Mouse (Mus musculus) embryonic fibroblast, embryonic 13.5 days (primary cell): Measurements from ENCODE around the gene Pdss2. TPM values are rescaled to one million over a fixed set of nuclear protein-coding genes. Genes with fewer than 3 reads are reported as not detected.

ENCODE experiments used
- H3K27ac ChIP-seq: 2 replicates; pipeline ENCODE4 v1.5.1; 2012; ENCODE audit warnings: low read length, control low read depth, inconsistent platforms; ENCODE audit not compliant: insufficient read depth
- H3K4me1 ChIP-seq: 2 replicates; pipeline ENCODE4 v1.6.1; 2011; ENCODE audit warnings: low read length; ENCODE audit not compliant: control insufficient read depth, insufficient read depth
- H3K4me3 ChIP-seq: 2 replicates; pipeline ENCODE4 v1.5.1; 2011; ENCODE audit warnings: mild to moderate bottlenecking, control low read depth, low read length; ENCODE audit not compliant: insufficient read depth
- CTCF ChIP-seq: IDR thresholded peaks from 2 replicates; pipeline ENCODE4 v1.5.1; 2011; ENCODE audit warnings: mild to moderate bottlenecking, control low read depth, low read length, moderate library complexity, borderline replicate concordance; ENCODE audit not compliant: insufficient read depth
- POLR2A ChIP-seq: IDR thresholded peaks from 2 replicates; pipeline ENCODE4 v1.6.1; 2011; ENCODE audit warnings: low read depth, mild to moderate bottlenecking, control low read depth, low read length, moderate library complexity
- polyA plus RNA-seq: library from polyadenylated mRNA; stranded (reverse); fragments of >200 nt; gene quantifications from 2 replicates; pipeline ENCODE4 v1.2.4, GENCODE M21; 2011; ENCODE audit warnings: low read depth; ENCODE audit not compliant: missing spikeins, insufficient read length

Pdss2 gene
- polyA plus RNA-seq, 1 experiment, result 10.9 TPM

DNA sequence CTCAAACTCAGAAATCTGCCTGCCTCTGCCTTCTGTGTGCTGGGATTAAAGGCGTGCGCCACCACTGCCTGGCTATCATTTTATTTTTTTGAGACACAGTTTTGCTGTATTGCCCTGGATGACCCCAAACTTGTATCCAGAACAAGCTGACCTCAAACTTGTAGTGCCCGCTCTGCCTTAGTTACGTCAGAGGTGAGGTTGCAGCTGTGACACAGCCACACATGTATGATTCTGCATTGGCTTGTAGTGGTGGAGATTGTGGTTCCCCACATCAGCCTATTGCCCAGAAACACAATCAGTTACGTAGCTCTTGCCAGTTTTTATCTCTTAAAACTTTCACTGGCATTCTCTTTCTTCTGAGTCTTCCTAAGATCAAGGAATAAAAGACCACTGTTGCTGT lies 108.5 kb downstream of the Pdss2 start:
- H3K4me3 ChIP-seq, result no peak overlapping the region
- TF ChIP-seq CTCF (no peak), POLR2A (no peak)
- no peak overlapping the region for H3K27ac ChIP-seq
- H3K4me1 ChIP-seq, result no peaks in the 10 kb centered on the region; the same call in 1 of the 2 replicates

GRCm38 (mm10) chr10:43330691-43331090 lies 109.4 kb downstream of the Pdss2 start:
- Histone ChIP-seq H3K4me3 (no peak overlapping the region), H3K4me1 (no peaks in the 10 kb centered on the region; the same call in 1 of the 2 replicates), H3K27ac (no peak overlapping the region)
- no peak for TF ChIP-seq CTCF
- no peak for TF ChIP-seq POLR2A

DNA sequence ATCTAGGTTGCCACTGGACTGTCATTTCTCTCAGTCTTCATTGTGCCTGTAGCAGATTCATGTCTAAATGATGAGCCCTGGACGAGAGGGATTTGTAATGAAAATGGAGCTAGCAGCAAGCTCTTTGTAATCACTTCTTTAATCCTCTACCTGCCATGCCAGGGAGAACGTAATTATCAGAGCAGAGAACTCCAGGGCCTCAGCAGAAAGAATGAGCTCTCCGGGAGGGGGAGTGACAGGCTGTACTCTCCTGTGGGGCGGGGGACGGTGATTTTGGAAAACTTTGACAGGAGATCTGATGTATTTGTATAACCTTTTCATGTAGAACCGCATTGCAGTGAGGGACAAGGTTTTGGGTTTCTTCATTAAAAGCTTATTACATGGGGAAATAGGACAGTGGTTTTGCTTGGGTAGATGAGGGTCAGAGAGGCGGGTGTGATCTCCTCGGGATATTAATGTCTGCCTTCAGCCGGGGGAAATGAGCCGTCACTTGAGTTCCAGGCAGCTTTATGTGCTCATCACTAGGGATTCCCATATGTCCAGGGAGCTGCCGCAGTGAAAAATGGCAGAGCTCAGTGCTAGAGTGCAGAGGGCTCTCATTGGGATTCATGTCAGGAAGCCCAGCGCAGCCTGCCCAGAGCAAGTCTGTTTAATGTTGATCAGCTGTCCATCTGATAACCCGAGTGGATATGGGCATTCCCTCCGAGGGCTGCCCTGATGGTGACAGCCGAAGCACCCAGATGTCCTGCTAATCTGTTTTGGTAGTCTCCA lies 110.8 kb downstream of the Pdss2 start:
- Histone ChIP-seq H3K4me1 (peaks cover under 1% of the 10 kb centered on the region; the same call in 1 of the 2 replicates), H3K27ac (no peak overlapping the region), H3K4me3 (no peak overlapping the region)
- TF ChIP-seq CTCF, result no peak
- no peak for TF ChIP-seq POLR2A

DNA sequence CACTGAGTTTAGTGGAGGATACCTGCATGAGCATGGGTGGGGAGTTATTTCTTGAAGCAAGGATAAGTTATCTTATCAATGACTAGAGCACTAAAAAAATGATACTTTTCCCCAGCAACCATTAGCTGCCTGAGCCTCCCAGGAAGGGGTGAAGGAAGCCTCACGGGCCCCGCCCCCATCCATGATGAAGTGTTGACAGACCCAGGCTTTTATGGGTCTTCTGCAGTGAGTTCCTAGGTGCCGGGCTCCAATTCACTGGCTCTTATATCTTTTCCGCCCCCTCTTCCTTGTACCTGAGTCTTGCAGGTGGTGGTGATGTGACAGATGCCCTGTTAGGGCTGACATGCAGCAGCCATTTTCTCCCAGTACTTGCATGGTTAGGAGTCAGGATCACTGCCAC lies 114.6 kb downstream of the Pdss2 start:
- Histone ChIP-seq H3K4me3 (no peak overlapping the region), H3K27ac (no peak overlapping the region), H3K4me1 (peaks cover 7% of the 10 kb centered on the region)
- TF ChIP-seq CTCF (no peak), POLR2A (no peak)

- Histone ChIP-seq H3K4me1 (peaks cover 7% of the 10 kb centered on the region), H3K4me3 (no peak overlapping the region), H3K27ac (peak overlapping the region; percentile 64; the same call in 1 of the 2 replicates)
- TF ChIP-seq POLR2A, result no peak
- no peak for TF ChIP-seq CTCF
Observed at GRCm38 (mm10) chr10:43337110-43337509, 115.8 kb downstream of the Pdss2 start.

DNA sequence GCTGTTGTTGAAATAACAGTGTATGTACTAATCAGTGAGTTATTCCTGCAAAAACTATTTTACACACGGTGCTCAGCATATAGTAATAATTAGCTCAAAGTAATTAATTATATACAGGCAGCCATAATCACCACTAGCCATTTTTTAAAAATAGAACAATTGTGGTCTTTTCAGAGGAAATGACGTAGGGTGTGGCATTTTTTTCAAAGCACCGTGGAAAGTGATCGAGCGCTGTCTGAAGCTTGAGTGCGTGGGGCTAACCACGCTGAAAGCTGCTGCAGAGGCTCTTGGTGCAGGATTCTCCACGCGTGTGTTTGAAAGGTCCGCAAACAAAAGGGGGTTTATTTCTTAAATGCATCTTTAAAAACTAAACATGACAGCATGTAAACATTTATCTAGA lies 118.5 kb downstream of the Pdss2 start:
- Histone ChIP-seq H3K4me3 (no peak overlapping the region), H3K4me1 (peaks cover 7% of the 10 kb centered on the region), H3K27ac (no peak overlapping the region)
- TF ChIP-seq POLR2A, result no peak
- TF ChIP-seq CTCF, result no peak

DNA sequence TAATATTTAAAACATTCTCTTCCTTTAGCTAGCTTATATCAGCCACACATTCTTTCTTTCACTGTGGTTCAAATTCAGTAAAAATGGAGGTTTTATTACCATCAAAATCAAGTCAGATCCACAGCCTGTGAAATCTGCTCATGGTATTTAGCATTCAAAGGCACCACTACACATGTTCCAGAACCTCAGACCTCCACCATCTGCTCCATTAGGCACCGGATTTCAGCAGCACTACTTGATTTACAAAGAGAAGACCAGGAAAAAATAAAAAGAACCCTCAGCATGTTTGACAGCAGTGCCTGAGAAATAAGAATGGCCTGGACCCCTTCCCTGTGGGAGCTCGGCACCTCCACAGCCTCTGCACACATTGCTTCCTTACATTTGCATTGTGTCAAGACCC lies 128.4 kb downstream of the Pdss2 start:
- Histone ChIP-seq H3K4me3 (no peak overlapping the region), H3K4me1 (no peaks in the 10 kb centered on the region), H3K27ac (no peak overlapping the region)
- no peak for TF ChIP-seq CTCF
- TF ChIP-seq POLR2A, result no peak

GRCm38 (mm10) chr10:43357884-43358283 lies 136.6 kb downstream of the Pdss2 start:
- no peak overlapping the region for H3K27ac ChIP-seq
- no peak overlapping the region for H3K4me3 ChIP-seq
- H3K4me1 ChIP-seq, result no peaks in the 10 kb centered on the region
- TF ChIP-seq CTCF (no peak), POLR2A (no peak)

DNA sequence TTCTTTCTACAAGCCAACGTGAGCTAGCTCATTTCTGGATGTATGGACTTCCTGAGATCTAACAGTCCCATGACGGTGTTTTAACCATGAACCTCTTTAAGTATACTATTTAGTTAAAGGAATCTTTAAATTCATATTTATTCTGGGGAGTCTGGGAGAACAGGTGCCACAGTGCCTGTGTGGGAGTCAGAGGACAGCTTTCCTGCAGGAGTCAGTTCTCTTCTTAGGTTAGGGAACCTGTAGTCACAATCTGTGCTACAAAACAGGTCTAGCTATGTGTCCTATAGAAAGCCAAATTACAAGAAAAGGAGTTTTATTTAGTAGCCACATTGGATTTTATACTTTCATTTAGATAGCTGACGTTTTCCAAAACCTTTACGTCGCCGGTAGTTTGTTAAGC lies 141.7 kb downstream of the Pdss2 start:
- TF ChIP-seq POLR2A, result no peak
- TF ChIP-seq CTCF, result no peak
- Histone ChIP-seq H3K4me3 (no peak overlapping the region), H3K4me1 (no peaks in the 10 kb centered on the region), H3K27ac (no peak overlapping the region)

- no peaks in the 10 kb centered on the region for H3K4me1 ChIP-seq
- H3K27ac ChIP-seq, result no peak overlapping the region
- no peak overlapping the region for H3K4me3 ChIP-seq
- TF ChIP-seq POLR2A, result no peak
- TF ChIP-seq CTCF, result no peak
Observed at GRCm38 (mm10) chr10:43363431-43363851, 142.2 kb downstream of the Pdss2 start.
